Mouse (Mus musculus) hindbrain, embryonic 14.5 days (tissue): Measurements from ENCODE around the gene Plxdc1. TPM values are rescaled to one million over a fixed set of nuclear protein-coding genes. Genes with fewer than 3 reads are reported as not detected.

Source experiments
- ATAC-seq: fragments of 200-750 bp; cut with Nextera tagmentation; 2 replicates; pipeline ENCODE4 v1.8.0; 2017; ENCODE audit warnings: moderate number of reproducible peaks, mild to moderate bottlenecking, moderate TSS enrichment, moderate library complexity; ENCODE audit not compliant: low FRiP score
- DNase-seq: peaks from one replicate; pipeline ENCODE4 v3.0.0-alpha.2; 2015; ENCODE audit warnings: low spot score
- H3K27ac ChIP-seq: fragments of 300-500 bp; sonication (generic); 2 replicates; pipeline ENCODE4 v1.5.1; 2014; ENCODE audit warnings: mild to moderate bottlenecking, moderate library complexity
- H3K27me3 ChIP-seq: fragments of 300-500 bp; sonication (generic); 2 replicates; pipeline ENCODE4 v1.6.1; 2014; ENCODE audit warnings: mild to moderate bottlenecking, low read length, mixed read lengths; ENCODE audit not compliant: control insufficient read depth, insufficient read depth
- H3K36me3 ChIP-seq: fragments of 300-500 bp; sonication (generic); replicated peaks from 2 replicates; pipeline ENCODE4 v1.6.1; 2014; ENCODE audit not compliant: control insufficient read depth, insufficient read depth
- H3K4me1 ChIP-seq: fragments of 300-500 bp; sonication (generic); replicated peaks from 2 replicates; pipeline ENCODE4 v1.6.1; 2014; ENCODE audit warnings: antibody characterized with exemption, low read length, mixed read lengths; ENCODE audit not compliant: control insufficient read depth, insufficient read depth
- H3K4me2 ChIP-seq: fragments of 300-500 bp; sonication (generic); replicated peaks from 2 replicates; pipeline ENCODE4 v1.6.1; 2014; ENCODE audit warnings: mild to moderate bottlenecking, moderate library complexity
- H3K4me3 ChIP-seq: fragments of 300-500 bp; sonication (generic); replicated peaks from 2 replicates; pipeline ENCODE4 v1.5.1; 2014; ENCODE audit warnings: mild to moderate bottlenecking, low read length
- H3K9ac ChIP-seq: fragments of 300-500 bp; sonication (generic); 2 replicates; pipeline ENCODE4 v1.6.1; 2014
- H3K9me3 ChIP-seq: fragments of 300-500 bp; sonication (generic); 2 replicates; pipeline ENCODE4 v1.6.1; 2016; ENCODE audit warnings: low read length; ENCODE audit not compliant: control insufficient read depth
- WGBS: fragments of 180-500 bp; shearing (Covaris S2); extraction: QIAGEN DNeasy Blood & Tissue Kit; methylation state at CpG from one replicate; pipeline ENCODE4 v1.1.7; 2014; 5-methylcytosine and 5-hydroxymethylcytosine counted together
- polyA plus RNA-seq: library from polyadenylated mRNA; unstranded; fragments of >200 nt; fragmentation: Nextera tagmentation; extraction: Ambion mirVana; gene quantifications from 2 replicates; pipeline ENCODE4 v1.2.1, GENCODE M21; 2014

Plxdc1 gene
- polyA plus RNA-seq, 1 experiment from 2014 or later: 0.90 TPM

DNA sequence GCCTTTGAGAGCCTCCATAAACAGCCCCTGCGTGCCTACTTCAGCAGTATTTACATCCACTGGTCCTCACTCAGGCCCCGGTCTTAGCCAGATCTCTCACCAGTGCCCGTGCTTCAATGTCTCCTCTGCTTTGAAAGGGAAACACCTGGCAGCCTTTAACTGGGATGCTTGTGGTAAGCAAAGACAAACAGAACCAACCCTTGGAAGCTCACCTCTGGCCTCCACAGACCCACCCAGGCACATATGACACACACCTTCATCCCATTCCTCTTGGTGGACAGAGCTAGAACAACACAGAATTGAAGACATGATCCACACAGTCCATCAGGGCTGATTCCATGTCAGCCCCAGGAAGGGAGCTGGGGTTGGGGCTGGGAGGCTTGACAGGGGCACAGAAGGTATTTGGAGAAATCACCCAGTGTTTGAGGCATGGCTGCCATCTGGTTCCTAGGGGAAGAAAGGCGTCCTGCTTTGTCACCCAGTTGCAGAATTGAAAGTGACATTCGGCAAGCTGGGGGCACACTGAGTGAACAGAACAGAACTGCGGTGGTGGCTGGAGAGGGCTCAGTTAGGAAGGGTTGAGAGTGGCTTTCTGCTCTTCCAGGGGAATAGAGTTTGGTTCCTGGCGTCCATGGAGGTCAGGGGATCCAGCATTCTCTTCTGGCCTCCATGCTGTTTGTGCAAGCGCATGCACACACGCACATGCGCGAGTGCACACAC is 12.0 kb upstream of the Plxdc1 start:
- peaks cover 15% of the 10 kb centered on the region for H3K36me3 ChIP-seq
- H3K27me3 ChIP-seq: 0 out of 2 replicates have a peak, but pooled peaks cover 10% of the 10 kb centered on the region
- H3K9ac ChIP-seq: no peak overlapping the region
- H3K9me3 ChIP-seq: no peaks in the 10 kb centered on the region
- WGBS: 84% methylated on average over 11 of the region's 11 CpGs
- ATAC-seq (no peak), DNase-seq (no peak)
- H3K4me1 ChIP-seq: peaks cover 14% of the 10 kb centered on the region
- no peak overlapping the region for H3K4me2 ChIP-seq
- no peak overlapping the region for H3K4me3 ChIP-seq
- no peak overlapping the region for H3K27ac ChIP-seq

GRCm38 (mm10) chr11:97997387-97997960 is 11.2 kb upstream of the Plxdc1 start:
- Histone ChIP-seq H3K27ac (no peak overlapping the region), H3K9me3 (no peaks in the 10 kb centered on the region), H3K4me3 (no peak overlapping the region), H3K9ac (no peak overlapping the region), H3K36me3 (peaks cover 8% of the 10 kb centered on the region), H3K4me2 (no peak overlapping the region), H3K27me3 (0 out of 2 replicates have a peak, but pooled peaks cover 10% of the 10 kb centered on the region), H3K4me1 (peaks cover 14% of the 10 kb centered on the region)
- ATAC-seq: no peak
- DNase-seq: no peak
- 73% methylated on average over 8 of the region's 8 CpGs for WGBS

DNA sequence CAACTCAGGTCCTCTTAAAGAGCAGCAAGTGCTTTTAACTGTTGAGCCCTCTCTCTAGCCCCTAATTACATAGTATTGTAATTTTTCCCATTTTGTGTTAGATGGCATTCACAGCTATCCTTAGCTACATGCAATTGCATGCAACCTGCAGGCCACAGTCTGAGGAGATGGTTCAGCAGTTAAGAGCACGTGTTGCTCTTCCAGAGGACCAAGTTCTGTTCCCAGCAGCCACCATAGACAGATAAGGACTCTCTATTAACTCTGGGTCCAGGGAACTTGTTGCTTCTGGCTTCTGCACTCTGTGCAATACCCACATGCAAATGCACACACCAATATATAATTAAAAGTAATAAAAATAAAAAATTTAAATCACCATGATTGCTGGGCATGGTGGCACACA is 10.4 kb upstream of the Plxdc1 start:
- H3K4me3 ChIP-seq: no peak overlapping the region
- 75% methylated on average over 1 of the region's 1 CpGs for WGBS
- no peak overlapping the region for H3K9ac ChIP-seq
- H3K36me3 ChIP-seq: 0 out of 2 replicates have a peak, but pooled peaks cover 1% of the 10 kb centered on the region
- no peak overlapping the region for H3K4me2 ChIP-seq
- peaks cover 14% of the 10 kb centered on the region for H3K4me1 ChIP-seq
- H3K27ac ChIP-seq: no peak overlapping the region
- DNase-seq: no peak
- H3K9me3 ChIP-seq: no peaks in the 10 kb centered on the region
- ATAC-seq: no peak
- 0 out of 2 replicates have a peak, but pooled peaks cover 10% of the 10 kb centered on the region for H3K27me3 ChIP-seq

- Histone ChIP-seq H3K4me2 (peak within 1 kb of the TSS; percentile 63), H3K36me3 (no peaks in the 10 kb centered on the region), H3K27me3 (0 out of 2 replicates have a peak, but pooled peaks cover 10% of the 10 kb centered on the region), H3K9me3 (no peaks in the 10 kb centered on the region), H3K9ac (peak within 1 kb of the TSS; percentile 48), H3K4me1 (peaks cover 14% of the 10 kb centered on the region), H3K4me3 (peak within 1 kb of the TSS; percentile 28), H3K27ac (no peak within 1 kb of the TSS)
- ATAC-seq (peak; percentile 36; the same call in 1 of the 2 replicates), DNase-seq (no peak)
- under 1% methylated on average over 24 of the region's 26 CpGs for WGBS
Measured at GRCm38 (mm10) chr11:97995564-97996288, 9.5 kb upstream of the Plxdc1 start, which contains the start of gene Arl5c. Arl5c (minus strand) TSS chr11:97996181.

GRCm38 (mm10) chr11:97994539-97995100 is 8.4 kb upstream of the Plxdc1 start:
- Histone ChIP-seq H3K36me3 (no peaks in the 10 kb centered on the region), H3K9ac (0 out of 2 replicates have a peak overlapping the region, but pooled peaks have one; percentile 48), H3K27me3 (0 out of 2 replicates have a peak, but pooled peaks cover 10% of the 10 kb centered on the region), H3K4me2 (peak overlapping the region; percentile 63), H3K4me3 (peak overlapping the region; percentile 28), H3K4me1 (peaks cover 25% of the 10 kb centered on the region), H3K27ac (no peak overlapping the region), H3K9me3 (no peaks in the 10 kb centered on the region)
- 4% methylated on average over 13 of the region's 13 CpGs for WGBS
- DNase-seq (no peak), ATAC-seq (peak; percentile 61; the same call in 1 of the 2 replicates)

- Histone ChIP-seq H3K4me1 (peaks cover 14% of the 10 kb centered on the region), H3K4me3 (peak overlapping the region; percentile 82), H3K36me3 (no peaks in the 10 kb centered on the region), H3K27me3 (peaks cover 28% of the 10 kb centered on the region), H3K27ac (peak overlapping the region; percentile 83), H3K9me3 (no peaks in the 10 kb centered on the region), H3K4me2 (peak overlapping the region; percentile 85), H3K9ac (peak overlapping the region; percentile 70)
- WGBS: under 1% methylated on average over 26 of the region's 26 CpGs
- DNase-seq (peak; percentile 99), ATAC-seq (peak; percentile 87)
Measured at GRCm38 (mm10) chr11:97988530-97989096, 2.4 kb upstream of the Plxdc1 start.

DNA sequence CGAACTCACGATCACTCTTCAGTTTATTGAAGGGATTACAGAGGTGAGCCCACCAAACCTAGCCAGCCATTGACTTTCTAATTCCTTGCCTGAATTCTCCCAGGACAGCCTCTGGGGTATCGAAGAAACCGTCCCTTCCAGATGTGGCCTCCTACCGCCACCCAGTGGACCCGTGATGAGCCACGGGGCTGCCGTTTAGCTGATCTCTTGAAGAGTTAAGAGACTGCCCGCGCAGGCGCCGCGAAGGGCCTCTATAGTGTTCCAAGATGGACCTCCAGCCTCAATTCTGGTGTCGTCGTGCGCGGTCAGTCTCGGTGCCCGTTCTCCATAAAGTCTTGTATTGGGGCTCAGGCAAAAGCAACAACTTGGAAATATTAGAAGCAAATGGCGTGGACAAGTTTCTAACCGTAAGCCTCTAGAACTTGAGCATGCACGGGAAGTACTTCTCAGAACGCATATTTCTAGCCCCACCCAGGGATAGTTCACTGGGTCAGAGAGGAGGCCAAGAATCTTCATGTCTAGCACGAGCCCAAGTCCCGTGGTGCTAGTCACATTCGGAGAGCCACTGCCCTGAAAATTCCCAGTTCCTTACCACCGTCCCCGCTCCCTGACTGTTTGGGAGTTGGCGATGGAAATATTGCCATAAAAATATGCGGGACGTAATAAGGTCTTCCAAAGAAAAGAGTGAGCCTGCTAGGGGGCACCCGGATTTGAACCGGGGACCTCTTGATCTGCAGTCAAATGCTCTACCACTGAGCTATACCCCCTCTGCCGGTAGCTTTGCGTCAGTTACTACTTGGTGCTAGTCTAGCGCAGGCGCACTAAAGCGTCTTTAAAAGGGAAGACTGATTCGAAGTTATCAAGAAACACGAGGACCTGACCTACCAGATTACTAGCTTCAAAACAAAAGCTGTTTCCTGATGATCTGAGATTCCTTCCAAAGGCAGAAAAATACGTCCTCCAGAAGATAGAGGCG is 1.6 kb upstream of the Plxdc1 start:
- WGBS: under 1% methylated on average over 42 of the region's 42 CpGs
- H3K9ac ChIP-seq: peak overlapping the region; percentile 70
- peaks cover 14% of the 10 kb centered on the region for H3K4me1 ChIP-seq
- H3K4me2 ChIP-seq: peak overlapping the region; percentile 85
- peak; percentile 100 for DNase-seq
- peaks cover 28% of the 10 kb centered on the region for H3K27me3 ChIP-seq
- H3K27ac ChIP-seq: peak overlapping the region; percentile 83
- peak; percentile 74 for ATAC-seq
- H3K4me3 ChIP-seq: peak overlapping the region; percentile 82
- no peaks in the 10 kb centered on the region for H3K9me3 ChIP-seq
- no peaks in the 10 kb centered on the region for H3K36me3 ChIP-seq
